Mouse (Mus musculus): ENCODE measurements at regions not wholly inside any gene's neighbourhood (a gene's known extent, or its start where the extent isn't known, plus 50 kb on each side); places are given as distances from the start of the nearest gene placed in this dataset.
"Not testable (repeated sequence)": the region's sequence is repeated elsewhere in the genome, so short reads cannot be mapped to it uniquely, and the experiment has no call there.

DNA sequence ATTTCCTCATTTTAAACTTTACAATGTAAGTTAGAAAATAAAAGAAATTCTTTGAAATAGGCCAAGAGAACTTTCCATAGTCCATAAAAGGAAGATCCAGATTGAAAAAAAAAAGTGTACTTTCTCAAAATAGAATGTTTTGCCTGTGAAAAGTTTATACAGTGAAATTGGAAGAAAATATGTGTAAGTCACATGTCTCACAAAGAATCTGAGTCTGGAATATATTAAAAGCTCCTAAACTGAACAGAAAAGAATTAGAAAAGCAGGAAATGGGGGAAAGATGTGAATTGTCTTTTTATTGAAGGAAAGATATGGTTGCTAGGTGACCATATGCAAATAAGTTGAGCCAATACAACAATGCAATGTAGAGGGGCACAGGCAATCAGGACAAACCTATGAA, 197.7 kb upstream of the Gm20594 start:
- Histone ChIP-seq H3K27ac (ENCODE audit: low read depth, low read length) (no peak overlapping the region), H3K27me3 (ENCODE audit: insufficient read depth, low read length) (no peaks in the 10 kb centered on the region), H3K9ac (no peak overlapping the region), H3K4me2 (ENCODE audit: low read depth) (no peak overlapping the region), H3K4me3 (ENCODE audit: low read depth, low read length) (no peak overlapping the region), H3K36me3 (ENCODE audit: insufficient read depth) (no peaks in the 10 kb centered on the region), H3K4me1 (ENCODE audit: insufficient read depth) (no peaks in the 10 kb centered on the region), H3K9me3 (ENCODE audit: low read length) (no peaks in the 10 kb centered on the region)
- DNase-seq, result peak; percentile 7
- TF ChIP-seq CTCF (IDR thresholded peaks at IDR 0.05; ENCODE audit: low read depth), result no peak
- ATAC-seq, result no peak

DNA sequence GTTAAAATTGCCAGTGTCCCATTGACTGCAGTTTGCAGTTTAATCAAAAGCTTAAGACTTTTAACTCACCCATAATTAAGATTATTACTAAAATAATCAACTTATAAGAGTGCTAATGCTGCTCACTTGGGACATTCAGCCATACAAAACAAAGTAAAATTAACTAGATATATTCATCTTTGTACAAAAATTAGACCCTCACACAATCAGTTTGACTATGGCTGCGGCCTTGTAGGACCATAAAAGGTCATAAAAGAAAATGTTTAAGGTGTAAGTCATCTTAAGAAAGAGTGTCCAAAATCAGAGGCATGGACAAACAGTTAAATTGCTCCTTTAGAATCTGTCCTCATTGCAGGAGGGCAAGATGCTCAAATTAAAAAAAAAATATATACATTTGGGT, 186.0 kb upstream of the Gm20594 start:
- not testable (repeated sequence) for H3K9ac ChIP-seq; ATAC-seq; H3K27me3 ChIP-seq (ENCODE audit: insufficient read depth, low read length); H3K36me3 ChIP-seq (ENCODE audit: insufficient read depth); H3K4me2 ChIP-seq (ENCODE audit: low read depth); H3K4me1 ChIP-seq (ENCODE audit: insufficient read depth); H3K4me3 ChIP-seq (ENCODE audit: low read depth, low read length); H3K9me3 ChIP-seq (ENCODE audit: low read length); DNase-seq; H3K27ac ChIP-seq (ENCODE audit: low read depth, low read length)
- 62% methylated on average over 1 of the region's 1 CpGs for whole genome bisulfite sequencing

DNA sequence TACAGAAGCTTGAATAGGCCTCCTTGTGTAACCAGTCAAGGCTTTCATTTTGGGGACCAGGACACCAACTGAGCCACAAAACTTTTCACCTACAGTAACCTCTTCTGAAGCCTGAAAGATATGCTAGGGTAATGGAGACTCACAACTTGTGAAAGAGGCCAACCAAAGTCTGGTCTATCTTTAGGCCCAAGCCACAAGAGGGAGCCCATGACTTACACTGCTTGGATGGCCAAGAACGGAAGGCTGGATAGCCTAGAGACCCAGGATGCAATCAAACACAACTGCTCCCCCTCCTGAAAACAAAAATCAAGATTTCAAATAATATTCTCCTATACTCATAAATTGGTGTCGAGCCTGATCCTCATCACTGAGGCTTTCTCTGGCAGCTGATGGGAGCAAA, 166.4 kb upstream of the Gm20594 start:
- no peaks in the 10 kb centered on the region for H3K4me1 ChIP-seq (ENCODE audit: insufficient read depth)
- DNase-seq (no peak), ATAC-seq (no peak)
- no peak for TF ChIP-seq CTCF (IDR thresholded peaks at IDR 0.05; ENCODE audit: low read depth)
- H3K36me3 ChIP-seq (ENCODE audit: insufficient read depth), result no peaks in the 10 kb centered on the region
- H3K9me3 ChIP-seq (ENCODE audit: low read length), result no peaks in the 10 kb centered on the region
- H3K4me3 ChIP-seq (ENCODE audit: low read depth, low read length), result no peak overlapping the region
- no peaks in the 10 kb centered on the region for H3K27me3 ChIP-seq (ENCODE audit: insufficient read depth, low read length)
- H3K4me2 ChIP-seq (ENCODE audit: low read depth), result no peak overlapping the region
- no peak overlapping the region for H3K27ac ChIP-seq (ENCODE audit: low read depth, low read length)
- WGBS, result 78% methylated on average over 2 of the region's 2 CpGs
- no peak overlapping the region for H3K9ac ChIP-seq
